Mouse (Mus musculus) small intestine, adult 2 months (tissue): ENCODE measurements around the gene Eps8l3.

ENCODE experiments used
- CTCF ChIP-seq: fragments of 200-500 bp; IDR thresholded peaks from 2 replicates; pipeline ENCODE4 v1.5.1; 2012; ENCODE audit warnings: low read depth, mild to moderate bottlenecking, control low read depth, inconsistent platforms, low read length, moderate library complexity, mixed read lengths; ENCODE audit not compliant: insufficient replicate concordance, insufficient read length; ENCODE audit errors: extremely low read depth
- POLR2A ChIP-seq: fragments of 200-500 bp; IDR thresholded peaks from 2 replicates; pipeline ENCODE4 v1.6.1; 2012; ENCODE audit warnings: low read depth, mild to moderate bottlenecking, control low read depth, inconsistent platforms, low read length, moderate library complexity

GRCm38 (mm10) chr3:107848126-107848525, 28.9 kb upstream of the Eps8l3 start:
- no peak for TF ChIP-seq POLR2A
- TF ChIP-seq CTCF = no peak
